Mouse (Mus musculus) forebrain, embryonic 10.5 days (tissue): ENCODE data around the gene Stradb. TPM values are rescaled to one million over a fixed set of nuclear protein-coding genes. Genes with fewer than 3 reads are reported as not detected.

ENCODE experiments used
- DNase-seq: peaks from one replicate; pipeline ENCODE4 v3.0.0-alpha.2; 2017; ENCODE audit warnings: low spot score; ENCODE audit errors: extremely low spot score
- H3K27ac ChIP-seq: fragments of 300-500 bp; sonication (generic); 2 replicates; pipeline ENCODE4 v1.5.1; 2016; ENCODE audit warnings: mild to moderate bottlenecking
- H3K27me3 ChIP-seq: fragments of 300-500 bp; sonication (generic); 2 replicates; pipeline ENCODE4 v1.6.1; 2016; ENCODE audit warnings: mild to moderate bottlenecking; ENCODE audit not compliant: poor library complexity, severe bottlenecking
- H3K36me3 ChIP-seq: fragments of 300-500 bp; sonication (generic); replicated peaks from 2 replicates; pipeline ENCODE4 v1.6.1; 2016; ENCODE audit warnings: mild to moderate bottlenecking, moderate library complexity
- H3K4me1 ChIP-seq: fragments of 300-500 bp; sonication (generic); 2 replicates; pipeline ENCODE4 v1.6.1; 2016
- H3K4me3 ChIP-seq: fragments of 300-500 bp; sonication (generic); 2 replicates; pipeline ENCODE4 v1.5.1; 2016; ENCODE audit warnings: mild to moderate bottlenecking, moderate library complexity
- H3K9me3 ChIP-seq: fragments of 300-500 bp; sonication (generic); 2 replicates; pipeline ENCODE4 v1.6.1; 2016; ENCODE audit warnings: mild to moderate bottlenecking, moderate library complexity
- WGBS: fragments of 180-500 bp; shearing (Covaris S2); methylation state at CpG from one replicate; pipeline ENCODE4 v1.1.7; 2016; 5-methylcytosine and 5-hydroxymethylcytosine counted together
- polyA plus RNA-seq: library from polyadenylated mRNA; unstranded; fragments of >200 nt; fragmentation: Nextera tagmentation; extraction: Ambion mirVana; gene quantifications from 2 replicates; pipeline ENCODE4 v1.2.1, GENCODE M21; 2016

Stradb gene
- polyA plus RNA-seq, 1 experiment from 2014 or later = 29.6 TPM

DNA sequence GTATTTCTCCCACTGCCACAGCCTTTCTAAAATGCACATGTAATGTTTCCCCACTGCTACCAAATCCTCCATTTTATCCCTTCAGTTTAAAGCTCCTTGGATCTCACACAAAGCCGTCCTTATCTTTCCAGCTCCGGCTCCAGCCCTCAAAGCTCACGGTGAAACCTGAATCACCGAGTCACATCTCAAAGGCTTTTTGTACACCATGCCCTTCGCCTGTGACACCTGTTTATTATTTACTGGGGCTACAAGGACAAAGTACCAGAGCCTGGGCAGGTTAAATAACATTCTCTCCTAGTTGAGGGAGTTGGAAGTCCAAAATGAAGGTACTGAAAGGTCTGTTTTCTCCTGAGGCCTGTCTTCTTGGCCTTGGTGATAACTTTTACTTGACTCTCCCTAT, 3.3 kb upstream of the Stradb start:
- no peak for DNase-seq
- Histone ChIP-seq H3K4me3 (no peak overlapping the region), H3K9me3 (no peaks in the 10 kb centered on the region), H3K36me3 (no peaks in the 10 kb centered on the region), H3K4me1 (peaks cover 49% of the 10 kb centered on the region), H3K27me3 (peaks cover 16% of the 10 kb centered on the region; the same call in 1 of the 2 replicates), H3K27ac (no peak overlapping the region)
- 60% methylated on average over 5 of the region's 5 CpGs for WGBS

DNA sequence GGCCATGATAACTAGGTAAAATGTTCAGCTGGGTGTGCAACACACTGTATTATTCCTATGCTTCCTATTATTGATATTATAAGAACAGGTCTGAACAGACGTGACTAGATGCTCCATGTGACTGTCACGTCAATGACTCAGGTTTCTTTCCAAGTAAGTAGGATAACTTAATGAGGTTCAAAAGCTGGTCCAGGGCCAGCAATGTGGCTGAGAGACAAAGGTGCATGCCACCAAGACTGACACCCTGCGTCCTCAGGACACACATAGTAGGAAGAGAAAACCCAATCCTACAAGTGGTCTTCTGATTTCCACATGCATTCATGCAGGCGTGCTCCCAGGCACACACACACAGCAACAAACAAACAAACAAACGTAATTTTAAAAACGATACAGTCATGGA, 2.2 kb upstream of the Stradb start:
- peaks cover 52% of the 10 kb centered on the region for H3K4me1 ChIP-seq
- no peak for DNase-seq
- H3K36me3 ChIP-seq = no peaks in the 10 kb centered on the region
- 89% methylated on average over 6 of the region's 6 CpGs for WGBS
- H3K4me3 ChIP-seq = peak overlapping the region; percentile 88; the same call in 1 of the 2 replicates
- H3K27me3 ChIP-seq = peaks cover 16% of the 10 kb centered on the region; the same call in 1 of the 2 replicates
- no peak overlapping the region for H3K27ac ChIP-seq
- no peaks in the 10 kb centered on the region for H3K9me3 ChIP-seq

DNA sequence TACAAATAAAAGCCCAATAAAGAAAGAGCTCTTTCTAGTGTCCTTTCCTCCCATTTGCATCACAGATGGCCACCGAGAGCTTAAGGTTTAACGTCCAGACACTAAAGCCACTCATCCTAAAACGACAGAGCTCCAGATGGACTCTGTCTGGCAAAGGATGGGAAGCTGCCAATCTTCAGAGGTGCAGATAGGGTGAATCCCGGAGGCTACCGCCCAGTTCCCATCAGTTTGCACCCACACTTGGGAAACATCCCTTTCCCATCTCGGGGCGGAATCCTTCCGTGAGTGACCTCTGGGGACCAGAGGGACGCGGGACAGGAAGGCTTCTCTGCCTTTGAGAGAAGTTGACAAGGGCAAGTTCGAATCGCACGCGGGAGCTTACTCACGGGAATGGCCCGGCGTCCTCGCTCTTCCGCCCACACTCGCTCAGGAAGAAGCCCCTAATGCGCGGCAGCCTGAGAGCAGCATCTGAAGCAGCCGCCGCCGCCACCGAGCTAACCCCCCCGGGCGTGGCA, 414 bp upstream of the Stradb start:
- Histone ChIP-seq H3K9me3 (no peaks in the 10 kb centered on the region), H3K27me3 (peaks cover 12% of the 10 kb centered on the region; the same call in 1 of the 2 replicates), H3K36me3 (no peaks in the 10 kb centered on the region), H3K27ac (peak overlapping the region; percentile 88), H3K4me3 (peak overlapping the region; percentile 88), H3K4me1 (peaks cover 52% of the 10 kb centered on the region)
- no peak for DNase-seq
- 0% methylated on average over 28 of the region's 28 CpGs for whole genome bisulfite sequencing

DNA sequence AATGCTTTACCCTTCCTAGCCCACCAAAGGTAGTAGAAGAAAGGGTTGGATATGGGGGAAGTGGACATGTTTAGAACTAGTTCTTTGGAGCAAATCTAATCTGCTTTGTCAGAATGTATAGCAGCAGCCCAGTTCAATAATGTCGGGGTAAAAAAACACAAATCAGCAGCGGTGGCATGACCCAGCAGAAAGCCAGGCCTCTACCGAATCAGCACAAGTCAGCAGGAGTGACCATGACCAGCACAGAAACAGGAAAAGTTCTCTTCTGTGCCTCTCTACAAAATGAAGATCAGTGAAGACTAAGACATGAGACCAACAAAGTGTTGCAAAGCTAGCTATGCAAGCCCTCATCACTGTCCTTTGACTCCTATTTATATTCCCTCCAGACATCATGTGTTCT, 9.0 kb downstream of the Stradb start:
- Histone ChIP-seq H3K36me3 (peaks cover 27% of the 10 kb centered on the region), H3K9me3 (no peaks in the 10 kb centered on the region), H3K27ac (no peak overlapping the region), H3K27me3 (no peaks in the 10 kb centered on the region), H3K4me3 (no peak overlapping the region), H3K4me1 (no peaks in the 10 kb centered on the region)
- no peak for DNase-seq
- WGBS = 86% methylated on average over 3 of the region's 3 CpGs

DNA sequence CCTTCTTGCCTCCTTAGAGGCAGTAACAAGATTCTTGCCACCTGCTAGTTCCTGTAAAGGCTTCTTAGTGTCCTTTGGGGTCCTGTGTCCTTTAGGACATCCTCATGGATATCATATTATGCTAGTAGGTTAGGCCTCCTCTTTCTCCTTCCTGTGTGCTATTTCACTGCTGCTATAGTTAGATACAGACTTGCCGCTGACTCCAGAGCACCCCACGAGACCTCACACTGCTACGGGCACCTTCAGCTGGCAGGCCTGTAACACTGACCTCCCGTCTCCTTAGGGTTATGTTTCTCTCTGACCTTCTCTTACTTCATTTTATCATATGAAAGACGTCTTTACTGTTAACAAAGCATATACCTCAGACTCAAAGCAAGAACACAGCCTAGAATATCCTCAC, 11.3 kb downstream of the Stradb start:
- Histone ChIP-seq H3K27me3 (no peaks in the 10 kb centered on the region), H3K4me3 (no peak overlapping the region), H3K27ac (no peak overlapping the region), H3K36me3 (peaks cover 27% of the 10 kb centered on the region), H3K9me3 (no peaks in the 10 kb centered on the region), H3K4me1 (no peaks in the 10 kb centered on the region)
- 90% methylated on average over 5 of the region's 5 CpGs for WGBS
- no peak for DNase-seq

DNA sequence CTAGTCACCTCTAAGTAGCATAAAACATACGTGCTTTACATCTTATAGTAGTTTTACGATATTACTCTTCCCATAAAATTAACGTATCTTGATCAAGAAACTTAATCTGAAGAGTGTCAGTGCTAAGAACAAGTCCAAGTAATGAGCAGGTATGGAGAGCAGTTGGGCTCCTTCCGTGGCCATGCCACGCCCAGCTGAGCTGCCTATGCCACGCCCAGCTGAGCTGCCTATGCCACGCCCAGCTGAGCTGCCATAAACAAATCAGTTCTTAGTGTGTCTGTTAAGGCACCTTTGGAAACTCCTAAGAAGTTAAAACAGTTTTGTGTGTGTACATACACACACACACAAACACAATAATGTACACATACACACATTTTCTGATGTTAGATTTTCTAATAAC, 19.8 kb downstream of the Stradb start:
- Histone ChIP-seq H3K4me3 (no peak overlapping the region), H3K4me1 (no peaks in the 10 kb centered on the region), H3K27ac (no peak overlapping the region), H3K36me3 (peaks cover 8% of the 10 kb centered on the region; the same call in 1 of the 2 replicates), H3K27me3 (no peaks in the 10 kb centered on the region), H3K9me3 (no peaks in the 10 kb centered on the region)
- DNase-seq = no peak
- WGBS = 88% methylated on average over 7 of the region's 7 CpGs

- no peaks in the 10 kb centered on the region for H3K27me3 ChIP-seq
- no peaks in the 10 kb centered on the region for H3K9me3 ChIP-seq
- H3K4me1 ChIP-seq = no peaks in the 10 kb centered on the region
- peaks cover 8% of the 10 kb centered on the region; the same call in 1 of the 2 replicates for H3K36me3 ChIP-seq
- H3K4me3 ChIP-seq = no peak overlapping the region
- WGBS = 52% methylated on average over 1 of the region's 1 CpGs
- no peak overlapping the region for H3K27ac ChIP-seq
- no peak for DNase-seq
Measured at GRCm38 (mm10) chr1:58993723-58994122, 20.4 kb downstream of the Stradb start.

DNA sequence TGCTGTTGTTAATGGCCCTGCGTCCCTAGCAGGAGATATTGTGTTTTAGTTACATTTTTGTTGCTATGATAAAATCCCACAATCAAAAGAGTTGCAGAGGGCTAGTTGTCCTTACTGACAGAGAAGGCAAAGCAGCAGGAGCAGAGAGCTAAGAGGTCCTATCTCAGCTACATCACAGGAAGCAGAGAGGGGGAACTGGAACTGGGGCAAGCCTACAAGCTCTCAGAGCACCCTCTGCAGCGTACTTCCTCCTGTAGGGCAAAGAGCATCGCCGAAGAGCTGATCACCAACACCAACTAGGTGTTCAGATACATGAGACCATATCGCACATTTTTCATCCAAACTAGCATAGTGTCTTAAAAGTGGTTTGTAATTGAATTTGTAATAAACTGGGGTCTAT, 22.0 kb downstream of the Stradb start:
- Histone ChIP-seq H3K27me3 (no peaks in the 10 kb centered on the region), H3K36me3 (peaks cover 8% of the 10 kb centered on the region; the same call in 1 of the 2 replicates), H3K27ac (no peak overlapping the region), H3K4me1 (no peaks in the 10 kb centered on the region), H3K9me3 (no peaks in the 10 kb centered on the region), H3K4me3 (no peak overlapping the region)
- DNase-seq = no peak
- WGBS = 86% methylated on average over 5 of the region's 5 CpGs

GRCm38 (mm10) chr1:59009250-59009649, 35.9 kb downstream of the Stradb start:
- WGBS = 49% methylated on average over 4 of the region's 4 CpGs
- Histone ChIP-seq H3K9me3 (no peaks in the 10 kb centered on the region), H3K27me3 (no peaks in the 10 kb centered on the region), H3K4me1 (no peaks in the 10 kb centered on the region), H3K27ac (no peak overlapping the region), H3K4me3 (no peak overlapping the region), H3K36me3 (no peaks in the 10 kb centered on the region)
- DNase-seq = no peak

DNA sequence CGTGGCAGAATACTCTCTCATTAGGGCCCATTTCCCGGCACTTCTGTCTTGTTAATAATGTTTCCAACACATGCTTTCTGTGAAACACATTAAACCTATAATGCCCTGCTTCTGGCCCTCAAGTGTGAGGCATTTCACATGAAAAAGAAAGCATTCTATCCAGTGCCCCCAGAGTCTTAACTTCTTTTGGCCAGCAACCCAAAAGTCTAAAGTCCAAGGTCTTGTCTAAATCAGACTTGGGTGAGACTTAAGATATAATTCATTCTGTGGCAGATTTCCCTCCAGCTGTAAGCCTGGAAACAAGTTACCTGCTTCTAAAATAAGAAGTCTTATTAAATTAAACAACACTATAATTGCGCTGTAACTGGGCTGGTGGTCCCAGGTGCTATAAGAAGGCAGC, 48.2 kb downstream of the Stradb start:
- Histone ChIP-seq H3K27me3 (no peaks in the 10 kb centered on the region), H3K4me3 (no peak overlapping the region), H3K4me1 (no peaks in the 10 kb centered on the region), H3K36me3 (no peaks in the 10 kb centered on the region), H3K27ac (no peak overlapping the region), H3K9me3 (no peaks in the 10 kb centered on the region)
- DNase-seq = no peak
- 87% methylated on average over 3 of the region's 3 CpGs for WGBS

- no peaks in the 10 kb centered on the region for H3K9me3 ChIP-seq
- DNase-seq = no peak
- WGBS = 84% methylated on average over 5 of the region's 5 CpGs
Measured at GRCm38 (mm10) chr1:59037723-59038122, 64.4 kb downstream of the Stradb start.

More at GRCm38 (mm10) chr1:59037723-59038122, 64.4 kb downstream of the Stradb start:
- no peaks in the 10 kb centered on the region for H3K4me1 ChIP-seq
- H3K27ac ChIP-seq = no peak overlapping the region
- no peaks in the 10 kb centered on the region for H3K27me3 ChIP-seq
- H3K4me3 ChIP-seq = no peak overlapping the region
- no peaks in the 10 kb centered on the region for H3K36me3 ChIP-seq
